Mouse (Mus musculus): ENCODE data around the gene Rnf40.

Rnf40 gene

GRCm38 (mm10) chr7:127588011-127588871 is at the start of gene Rnf40, which contains the start of gene Ccdc189:
TSS of gene Rnf40 (plus strand) at chr7:127588767.
TSS of gene Ccdc189 (minus strand) at chr7:127588595.
- DNase-seq (ENCODE audit: low spot score in 2 of 2) = peak; percentile 96 to 97

DNA sequence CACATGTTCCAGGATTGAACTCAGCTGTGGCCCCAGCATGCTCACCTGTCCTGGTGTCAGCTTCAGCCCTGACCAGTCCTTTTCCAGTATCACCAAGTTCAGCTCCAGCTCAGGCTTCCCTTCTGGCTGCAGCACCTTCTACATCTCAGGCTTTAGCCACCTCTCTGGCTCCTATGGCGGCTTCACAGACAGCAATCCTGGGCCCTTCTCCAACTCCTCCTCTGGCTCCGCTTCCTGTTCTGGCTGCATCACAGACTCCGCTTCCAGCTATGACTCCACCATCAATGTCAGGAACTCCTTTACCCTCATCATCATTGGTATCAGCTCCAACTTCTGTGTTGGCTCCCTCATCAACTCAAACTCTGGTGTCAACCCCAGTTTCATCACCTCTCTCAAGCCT is 46.9 kb upstream of the Rnf40 start:
- DNase-seq (ENCODE audit: low spot score in 2 of 2) = no peak

GRCm38 (mm10) chr7:127549116-127549835 is 39.3 kb upstream of the Rnf40 start:
- DNase-seq (ENCODE audit: low spot score in 2 of 2) = no peak

DNA sequence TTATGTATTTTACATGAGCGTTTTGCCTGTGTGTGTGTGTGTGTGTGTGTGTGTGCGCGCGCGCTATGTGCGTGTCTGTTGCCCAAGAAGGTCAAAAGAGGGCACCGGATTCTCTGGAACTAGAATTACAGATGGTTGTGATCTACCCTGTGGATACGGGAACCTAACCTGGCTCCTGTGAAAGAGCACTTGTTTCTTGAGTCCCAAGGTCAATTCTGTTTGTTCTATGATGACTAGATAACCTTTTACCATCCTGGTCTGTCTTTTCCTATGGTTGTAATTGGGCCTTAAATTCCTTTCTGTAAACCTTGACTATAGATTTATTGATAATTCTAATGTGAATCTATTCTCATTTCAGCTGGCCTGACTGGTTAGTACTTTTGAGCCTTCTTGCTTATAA is 37.0 kb upstream of the Rnf40 start:
- no peak for DNase-seq (ENCODE audit: low spot score in 2 of 2)

DNA sequence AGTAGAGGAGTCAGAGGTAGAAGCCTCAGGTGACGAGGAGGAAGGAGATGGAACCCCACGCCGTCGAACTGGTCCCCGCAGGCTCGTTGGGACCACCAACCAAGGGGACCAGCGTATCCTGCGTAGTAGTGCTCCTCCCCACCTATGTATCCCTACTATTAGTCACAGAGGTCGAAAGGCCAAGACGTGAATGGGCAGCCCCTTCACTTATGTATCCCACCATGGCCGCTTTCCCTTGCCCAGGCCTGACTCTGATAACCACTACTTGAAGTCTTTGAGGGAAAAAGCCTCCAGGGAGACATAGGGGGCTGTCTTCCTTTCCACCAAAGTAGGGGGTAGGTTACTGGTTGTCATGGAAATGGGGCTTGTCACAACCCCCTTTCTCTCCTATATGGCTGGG is 28.0 kb upstream of the Rnf40 start:
- no peak for DNase-seq (ENCODE audit: low spot score in 2 of 2)

- DNase-seq (ENCODE audit: low spot score in 2 of 2) = no peak
Observed at GRCm38 (mm10) chr7:127561340-127561858, 27.2 kb upstream of the Rnf40 start, which contains the start of gene Tmem265. TSS of gene Tmem265 (plus strand) at chr7:127561390.

DNA sequence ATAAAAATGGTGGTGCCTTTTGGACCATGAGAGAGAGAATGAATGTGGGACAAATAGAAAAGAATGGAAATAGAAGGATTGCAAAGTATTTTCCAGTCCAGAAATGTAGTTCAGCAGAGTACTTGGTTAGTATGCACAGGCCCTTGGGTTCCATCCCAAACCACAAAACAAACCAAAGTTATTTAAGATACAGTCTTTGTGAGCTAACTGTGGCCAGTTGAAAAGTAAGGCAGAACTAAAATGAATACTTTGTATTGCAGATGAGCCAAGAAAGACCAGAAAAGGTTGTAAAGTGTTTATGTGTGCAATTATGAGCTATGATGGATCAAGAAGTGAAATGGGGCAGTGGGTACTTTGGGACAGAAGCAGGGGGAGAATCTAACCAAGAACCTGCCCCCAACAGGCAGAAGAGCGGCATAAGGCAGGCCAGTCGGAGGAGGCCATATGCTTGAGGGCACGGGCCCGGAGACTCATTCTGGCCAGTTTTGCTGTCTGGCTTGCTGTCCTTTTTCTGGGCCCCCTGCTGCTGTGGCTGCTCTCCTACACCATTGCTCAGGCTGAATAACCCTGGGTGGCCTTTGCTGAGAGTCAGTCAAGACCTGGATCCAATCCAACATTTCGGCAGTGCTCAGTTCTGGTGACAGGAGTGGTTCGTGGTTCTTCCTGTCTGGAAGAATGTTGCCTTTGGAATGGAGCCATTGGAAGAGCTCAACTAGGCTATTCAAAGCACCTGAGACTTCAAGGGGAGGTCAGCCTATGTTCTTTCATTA is 24.0 kb upstream of the Rnf40 start:
- DNase-seq (ENCODE audit: low spot score in 2 of 2) = no peak

DNA sequence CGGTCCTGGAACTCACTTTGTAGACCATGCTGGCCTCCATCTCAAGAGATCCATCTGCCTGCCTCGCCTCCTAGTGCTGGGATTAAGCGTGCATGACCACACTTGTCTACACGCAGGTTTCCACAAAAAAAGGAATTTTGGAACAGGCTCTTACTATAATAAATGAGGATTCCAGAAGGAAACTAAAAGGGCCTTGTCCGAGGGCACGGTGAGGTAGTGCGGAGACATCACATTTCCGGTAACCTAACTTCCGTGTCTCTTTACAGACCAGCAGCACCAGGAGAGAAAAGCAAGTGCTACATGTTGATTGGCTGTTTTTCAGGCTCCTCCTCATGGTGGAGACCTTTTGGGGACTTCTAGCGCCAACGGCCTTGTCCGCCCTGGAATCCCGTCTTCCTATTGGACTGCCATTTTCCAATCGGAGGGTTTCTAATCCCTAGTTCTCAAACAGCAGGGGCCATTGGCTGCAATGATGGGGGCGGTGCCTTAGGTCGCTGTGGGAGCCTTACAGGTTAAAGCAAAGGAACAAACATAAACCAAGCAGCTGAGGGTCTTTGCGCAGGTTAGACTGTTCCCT is 15.6 kb upstream of the Rnf40 start, which contains the start of gene Phkg2:
Gene Phkg2 (plus strand): TSS at position 446 of the 577 bp plus-strand sequence.
- peak; percentile 97 for DNase-seq (ENCODE audit: low spot score in 2 of 2)

GRCm38 (mm10) chr7:127573503-127574008 is 15.0 kb upstream of the Rnf40 start:
- DNase-seq (ENCODE audit: low spot score in 2 of 2) = no peak

DNA sequence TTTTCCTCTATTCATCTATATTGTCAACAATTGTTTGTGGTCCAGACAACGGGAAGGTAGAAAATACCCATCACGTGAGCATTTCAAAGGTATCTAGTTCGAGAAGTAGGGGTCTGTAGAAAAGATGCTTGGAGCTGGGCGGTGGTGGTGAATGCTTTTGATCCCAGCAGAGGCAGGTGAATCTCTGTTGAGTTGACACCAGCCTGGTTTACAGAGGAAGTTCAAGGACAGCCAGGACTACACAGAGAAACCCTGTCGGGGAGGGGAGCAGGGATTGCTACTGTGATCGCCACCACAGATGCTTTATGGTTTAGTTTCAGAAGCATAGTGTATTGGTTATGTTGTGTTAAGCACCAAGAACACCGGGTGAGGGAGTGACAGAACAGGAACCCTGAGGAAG is 14.5 kb upstream of the Rnf40 start:
- DNase-seq (ENCODE audit: low spot score in 2 of 2) = no peak

GRCm38 (mm10) chr7:127583260-127583659 is 5.3 kb upstream of the Rnf40 start:
- no peak for DNase-seq (ENCODE audit: low spot score in 2 of 2)

- DNase-seq (ENCODE audit: low spot score in 2 of 2) = no peak
Observed at GRCm38 (mm10) chr7:127585031-127585430, 3.5 kb upstream of the Rnf40 start.

GRCm38 (mm10) chr7:127586149-127586548 is 2.4 kb upstream of the Rnf40 start:
- no peak for DNase-seq (ENCODE audit: low spot score in 2 of 2)

GRCm38 (mm10) chr7:127587196-127587595 is 1.4 kb upstream of the Rnf40 start:
- no peak for DNase-seq (ENCODE audit: low spot score in 2 of 2)

- no peak for DNase-seq (ENCODE audit: low spot score in 2 of 2)
Observed at GRCm38 (mm10) chr7:127588901-127589300, 334 bp downstream of the Rnf40 start.

DNA sequence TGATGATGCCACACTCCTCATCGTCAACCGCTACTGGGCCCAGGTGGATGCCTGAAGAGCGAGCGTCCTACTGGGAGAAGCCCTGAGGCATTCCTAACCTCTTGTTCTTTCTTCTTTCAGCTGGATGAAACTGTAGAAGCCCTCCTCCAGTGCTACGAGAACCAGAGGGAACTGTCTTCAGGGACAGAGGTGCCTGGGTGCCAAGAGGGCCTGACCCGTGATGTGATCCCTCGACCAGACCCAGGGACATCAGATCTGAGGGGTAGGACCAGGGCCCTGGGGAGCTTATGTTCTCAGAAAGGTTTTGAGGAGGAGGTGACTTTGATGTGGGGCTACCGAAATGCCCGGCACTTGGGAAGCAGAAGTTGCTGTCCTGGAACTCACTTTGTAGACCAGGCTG is 1.1 kb downstream of the Rnf40 start:
- DNase-seq (ENCODE audit: low spot score in 2 of 2) = no peak

- no peak for DNase-seq (ENCODE audit: low spot score in 2 of 2)
Observed at GRCm38 (mm10) chr7:127591108-127591507, 2.5 kb downstream of the Rnf40 start.

- no peak for DNase-seq (ENCODE audit: low spot score in 2 of 2)
Observed at GRCm38 (mm10) chr7:127592575-127592974, 4.0 kb downstream of the Rnf40 start.

GRCm38 (mm10) chr7:127596747-127597146 is 8.2 kb downstream of the Rnf40 start:
- DNase-seq (ENCODE audit: low spot score in 2 of 2) = no peak

GRCm38 (mm10) chr7:127600612-127601011 is 12.0 kb downstream of the Rnf40 start:
- DNase-seq (ENCODE audit: low spot score in 2 of 2) = no peak

GRCm38 (mm10) chr7:127601735-127602134 is 13.2 kb downstream of the Rnf40 start:
- no peak for DNase-seq (ENCODE audit: low spot score in 2 of 2)

Data from left cerebral cortex, adult 9 months (tissue).